Mouse (Mus musculus) heart, postnatal 0 days (tissue): Measurements from ENCODE around the gene Gm31371.
"Not testable (repeated sequence)": the region's sequence is repeated elsewhere in the genome, so short reads cannot be mapped to it uniquely, and the experiment has no call there.

Source experiments
- CTCF ChIP-seq: IDR thresholded peaks from 2 replicates; pipeline ENCODE4 v1.5.1; 2016; ENCODE audit warnings: antibody characterized with exemption, control low read depth, low read depth
- EP300 ChIP-seq: IDR thresholded peaks from 2 replicates; pipeline ENCODE4 v1.6.1; 2016; ENCODE audit warnings: antibody characterized with exemption, low read depth

DNA sequence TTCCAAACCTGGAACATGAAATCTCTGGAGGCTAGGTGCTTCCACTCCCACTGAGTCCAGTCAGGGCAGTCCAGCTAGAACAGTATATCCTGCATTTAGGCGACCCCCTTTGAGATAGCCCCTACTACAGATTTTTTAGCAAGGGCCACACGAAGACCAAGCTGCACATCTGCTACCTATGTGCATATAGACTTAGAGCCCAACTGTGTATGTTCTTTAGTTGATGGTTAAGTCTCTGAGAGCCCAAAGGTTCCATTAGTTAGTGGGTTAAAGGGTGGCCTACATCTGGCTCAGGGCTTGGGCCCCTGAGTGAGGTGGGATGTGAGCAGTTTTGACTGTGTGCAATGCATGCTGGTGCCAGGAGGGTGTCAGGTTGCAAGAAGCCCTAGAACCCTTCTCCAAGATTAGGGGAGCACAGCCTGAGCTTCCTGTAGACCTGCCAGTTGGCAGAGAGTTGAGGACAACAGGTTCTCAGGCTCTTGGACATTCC lies 32.4 kb downstream of the Gm31371 start:
- TF ChIP-seq CTCF, EP300: not testable (repeated sequence)
